Mouse (Mus musculus): ENCODE results near the gene Cep131. TPM values are rescaled to one million over a fixed set of nuclear protein-coding genes. Genes with fewer than 3 reads are reported as not detected.

The Cep131 gene
- 10.5 and 11.4 TPM in 2 replicates for polyA plus RNA-seq (2016; fragmentation: Nextera tagmentation; extraction: Ambion mirVana)

DNA sequence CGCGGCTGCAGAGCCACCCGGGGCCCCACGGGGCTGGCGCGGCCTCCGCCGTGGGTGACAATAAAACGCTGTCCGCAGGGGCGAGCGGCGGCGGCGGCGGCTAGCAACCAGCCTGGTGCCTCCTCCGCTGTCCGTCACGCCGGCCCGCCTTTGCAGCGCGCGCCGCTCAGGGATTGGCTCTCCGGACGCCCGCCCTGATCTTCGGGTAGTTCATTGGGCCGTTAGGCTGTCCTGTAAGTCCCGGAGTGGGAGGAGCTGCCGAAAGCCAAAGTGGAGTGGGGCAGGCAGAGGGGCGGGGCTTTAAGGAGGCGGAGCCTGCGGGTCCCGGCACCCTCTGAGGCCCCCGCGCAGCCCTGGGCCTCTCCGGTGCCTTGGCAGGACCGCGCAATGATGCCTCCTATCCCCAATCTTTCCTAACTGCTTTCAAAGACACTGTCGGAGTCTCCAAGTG, at the start of gene Cep131:
Gene Cep131 (minus strand): TSS at position 126 of the 451 bp plus-strand sequence.
- H3K4me1 ChIP-seq = peaks cover 25% of the 10 kb centered on the region

DNA sequence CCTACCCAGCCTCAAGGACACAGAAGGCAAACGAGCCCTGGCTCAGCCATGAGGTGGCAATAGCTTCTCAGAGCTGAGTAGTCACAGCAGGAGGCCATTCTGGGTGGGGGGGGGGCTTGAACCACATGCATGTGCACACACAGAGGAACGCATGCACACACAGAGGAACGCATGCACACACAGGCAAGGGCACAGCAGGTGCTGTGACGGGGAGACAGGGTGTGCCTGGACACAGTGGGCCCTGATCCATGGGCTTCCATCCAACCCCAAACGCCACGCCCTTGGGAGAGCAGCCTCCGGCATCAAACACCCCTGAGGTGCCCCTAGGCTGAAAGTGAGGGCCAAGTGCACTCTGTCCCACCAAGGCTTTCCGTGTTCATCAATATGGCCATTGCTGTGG, 49.6 kb upstream of the Cep131 start:
- Histone ChIP-seq H3K4me3 (no peak overlapping the region), H3K9me3 (replicated peaks) (no peaks in the 10 kb centered on the region), H3K9ac (no peak overlapping the region), H3K36me3 (peaks cover 85% of the 10 kb centered on the region), H3K27ac (peak overlapping the region; percentile 76), H3K27me3 (replicated peaks) (no peaks in the 10 kb centered on the region), H3K4me1 (peaks cover 66% of the 10 kb centered on the region), H3K4me2 (peak overlapping the region; percentile 55)
- no peak for ATAC-seq
- 84% methylated on average over 8 of the region's 8 CpGs for WGBS (ENCODE audit: insufficient replicate concordance)

More for the DNA sequence above, at the start of gene Cep131:
- Histone ChIP-seq H3K9ac (peak within 1 kb of the TSS; percentile 94), H3K27me3 (replicated peaks) (no peaks in the 10 kb centered on the region), H3K4me3 (peak within 1 kb of the TSS; percentile 95), H3K4me2 (peak within 1 kb of the TSS; percentile 99), H3K36me3 (peaks cover 26% of the 10 kb centered on the region), H3K9me3 (replicated peaks) (no peaks in the 10 kb centered on the region), H3K27ac (peak within 1 kb of the TSS; percentile 77)
- under 1% methylated on average over 42 of the region's 42 CpGs for WGBS (ENCODE audit: insufficient replicate concordance)
- ATAC-seq = peak; percentile 99

- no peak overlapping the region for H3K4me3 ChIP-seq
- 73% methylated on average over 9 of the region's 9 CpGs for WGBS (ENCODE audit: insufficient replicate concordance)
- H3K4me1 ChIP-seq = peaks cover 58% of the 10 kb centered on the region
- no peaks in the 10 kb centered on the region for H3K27me3 ChIP-seq (replicated peaks)
- no peak overlapping the region for H3K4me2 ChIP-seq
- ATAC-seq = no peak
- no peaks in the 10 kb centered on the region for H3K9me3 ChIP-seq (replicated peaks)
- no peak overlapping the region for H3K27ac ChIP-seq
- 0 out of 2 replicates have a peak overlapping the region, but pooled peaks have one; percentile 23 for H3K9ac ChIP-seq
- peaks cover 87% of the 10 kb centered on the region for H3K36me3 ChIP-seq
Measured at GRCm38 (mm10) chr11:120134847-120135530, 48.4 kb upstream of the Cep131 start.

DNA sequence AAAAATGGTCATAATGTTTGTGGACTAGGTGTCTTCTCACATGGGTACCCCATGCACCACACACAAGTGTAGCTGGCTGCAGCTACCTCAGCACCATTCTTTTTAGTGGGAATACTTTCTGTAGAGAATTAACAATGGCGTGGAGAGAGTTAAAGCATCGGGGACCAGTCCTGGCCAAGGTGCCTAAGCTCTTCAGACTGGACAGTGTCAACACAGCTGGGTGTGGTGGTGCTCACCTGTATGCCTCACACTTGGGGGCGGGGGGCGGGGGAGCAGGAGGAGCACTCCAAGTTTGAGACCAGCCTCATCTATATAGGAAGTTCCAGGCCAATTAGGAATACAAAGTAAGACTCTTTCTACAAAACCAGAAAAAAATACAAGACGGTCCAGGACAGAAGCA, 47.5 kb upstream of the Cep131 start:
- Histone ChIP-seq H3K9ac (no peak overlapping the region), H3K27me3 (replicated peaks) (no peaks in the 10 kb centered on the region), H3K4me2 (no peak overlapping the region), H3K27ac (no peak overlapping the region), H3K9me3 (replicated peaks) (no peaks in the 10 kb centered on the region), H3K4me1 (peaks cover 50% of the 10 kb centered on the region), H3K4me3 (no peak overlapping the region), H3K36me3 (peaks cover 89% of the 10 kb centered on the region)
- 82% methylated on average over 5 of the region's 5 CpGs for WGBS (ENCODE audit: insufficient replicate concordance)
- no peak for ATAC-seq

GRCm38 (mm10) chr11:120129281-120129680, 42.7 kb upstream of the Cep131 start:
- H3K9ac ChIP-seq = no peak overlapping the region
- no peak overlapping the region for H3K27ac ChIP-seq
- 0 out of 2 replicates have a peak, but pooled peaks cover 3% of the 10 kb centered on the region for H3K4me1 ChIP-seq
- 82% methylated on average over 7 of the region's 7 CpGs for WGBS (ENCODE audit: insufficient replicate concordance)
- H3K9me3 ChIP-seq (replicated peaks) = no peaks in the 10 kb centered on the region
- no peaks in the 10 kb centered on the region for H3K27me3 ChIP-seq (replicated peaks)
- no peak overlapping the region for H3K4me3 ChIP-seq
- ATAC-seq = no peak
- no peak overlapping the region for H3K4me2 ChIP-seq
- H3K36me3 ChIP-seq = peaks cover 95% of the 10 kb centered on the region

DNA sequence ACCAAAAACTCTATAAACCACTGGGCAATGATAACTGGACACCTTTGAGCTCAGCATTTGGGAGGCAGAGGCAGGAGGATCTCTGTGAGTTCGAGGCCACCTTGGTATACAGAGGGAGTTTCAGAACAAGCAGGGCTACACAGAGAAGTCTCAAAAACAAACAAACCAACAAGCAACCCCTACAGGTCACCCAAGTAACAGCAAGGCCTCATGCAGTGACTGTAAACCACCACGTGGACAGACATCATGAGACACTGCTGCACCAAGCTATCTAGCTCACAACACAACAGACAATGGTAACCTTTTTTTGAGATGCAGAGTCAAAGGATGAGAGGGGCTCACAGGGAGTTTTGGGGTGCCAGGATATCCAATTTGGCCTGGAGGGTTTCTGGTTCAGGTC, 40.2 kb upstream of the Cep131 start:
- no peak overlapping the region for H3K9ac ChIP-seq
- ATAC-seq = no peak
- H3K4me2 ChIP-seq = no peak overlapping the region
- no peaks in the 10 kb centered on the region for H3K4me1 ChIP-seq
- WGBS (ENCODE audit: insufficient replicate concordance) = 65% methylated on average over 2 of the region's 2 CpGs
- no peaks in the 10 kb centered on the region for H3K9me3 ChIP-seq (replicated peaks)
- no peak overlapping the region for H3K4me3 ChIP-seq
- no peak overlapping the region for H3K27ac ChIP-seq
- no peaks in the 10 kb centered on the region for H3K27me3 ChIP-seq (replicated peaks)
- peaks cover 96% of the 10 kb centered on the region for H3K36me3 ChIP-seq

DNA sequence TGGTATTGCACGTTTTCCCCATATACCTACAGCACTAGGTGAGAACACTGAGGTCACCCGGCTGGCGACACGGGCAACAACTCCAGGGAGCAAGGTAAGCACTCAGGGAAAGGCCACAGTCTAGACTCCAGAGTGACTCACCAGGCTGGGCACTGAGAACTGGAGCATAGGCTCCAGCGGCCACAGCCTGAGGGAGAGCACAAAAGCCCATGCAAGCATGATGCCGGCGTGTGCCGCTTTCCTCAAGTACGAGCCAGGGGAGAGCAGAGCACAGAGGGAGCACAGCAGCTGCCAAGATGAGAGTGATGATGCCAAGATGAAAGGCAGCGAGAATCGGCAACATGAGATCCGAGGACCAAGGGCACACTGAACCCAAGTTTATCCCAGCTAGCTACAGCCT, 35.5 kb upstream of the Cep131 start:
- 85% methylated on average over 12 of the region's 12 CpGs for WGBS (ENCODE audit: insufficient replicate concordance)
- H3K27me3 ChIP-seq (replicated peaks) = no peaks in the 10 kb centered on the region
- H3K4me1 ChIP-seq = peaks cover 7% of the 10 kb centered on the region
- no peak overlapping the region for H3K4me3 ChIP-seq
- ATAC-seq = no peak
- no peak overlapping the region for H3K27ac ChIP-seq
- H3K36me3 ChIP-seq = peaks cover 97% of the 10 kb centered on the region
- H3K4me2 ChIP-seq = no peak overlapping the region
- no peaks in the 10 kb centered on the region for H3K9me3 ChIP-seq (replicated peaks)
- no peak overlapping the region for H3K9ac ChIP-seq

GRCm38 (mm10) chr11:120120642-120121420, 34.2 kb upstream of the Cep131 start:
- Histone ChIP-seq H3K9ac (no peak overlapping the region), H3K36me3 (peaks cover 98% of the 10 kb centered on the region), H3K9me3 (replicated peaks) (no peaks in the 10 kb centered on the region), H3K27ac (no peak overlapping the region), H3K4me2 (no peak overlapping the region), H3K27me3 (replicated peaks) (no peaks in the 10 kb centered on the region), H3K4me3 (no peak overlapping the region), H3K4me1 (peaks cover 7% of the 10 kb centered on the region)
- ATAC-seq = no peak
- 79% methylated on average over 17 of the region's 17 CpGs for WGBS (ENCODE audit: insufficient replicate concordance)

GRCm38 (mm10) chr11:120119936-120120541, 33.4 kb upstream of the Cep131 start:
- peaks cover 7% of the 10 kb centered on the region for H3K4me1 ChIP-seq
- no peaks in the 10 kb centered on the region for H3K27me3 ChIP-seq (replicated peaks)
- H3K4me3 ChIP-seq = no peak overlapping the region
- 89% methylated on average over 10 of the region's 10 CpGs for WGBS (ENCODE audit: insufficient replicate concordance)
- no peaks in the 10 kb centered on the region for H3K9me3 ChIP-seq (replicated peaks)
- no peak overlapping the region for H3K9ac ChIP-seq
- peaks cover 99% of the 10 kb centered on the region for H3K36me3 ChIP-seq
- H3K4me2 ChIP-seq = no peak overlapping the region
- no peak overlapping the region for H3K27ac ChIP-seq
- ATAC-seq = no peak

DNA sequence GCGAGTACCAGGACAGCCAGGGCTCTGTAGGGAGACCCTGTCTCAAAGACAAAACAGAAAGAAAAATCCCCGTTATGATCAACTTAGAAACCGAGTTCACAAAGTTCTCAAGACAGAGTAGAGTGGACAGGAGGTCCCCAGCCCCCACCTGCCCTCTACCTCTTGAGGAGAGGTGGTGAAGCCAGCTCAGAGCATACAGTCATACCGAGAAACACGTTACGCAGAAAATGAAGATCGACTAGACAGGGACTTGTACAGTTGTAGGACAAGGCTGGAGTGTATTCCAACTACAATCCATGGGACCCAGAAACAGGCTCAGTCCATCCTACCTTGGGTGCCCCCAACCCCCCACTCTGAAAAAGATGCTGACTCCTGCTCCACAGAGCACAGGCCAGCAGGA, 32.5 kb upstream of the Cep131 start:
- no peak for ATAC-seq
- H3K9me3 ChIP-seq (replicated peaks) = no peaks in the 10 kb centered on the region
- no peak overlapping the region for H3K4me2 ChIP-seq
- peaks cover 7% of the 10 kb centered on the region for H3K4me1 ChIP-seq
- H3K27ac ChIP-seq = no peak overlapping the region
- H3K4me3 ChIP-seq = no peak overlapping the region
- no peak overlapping the region for H3K9ac ChIP-seq
- no peaks in the 10 kb centered on the region for H3K27me3 ChIP-seq (replicated peaks)
- H3K36me3 ChIP-seq = peaks cover 99% of the 10 kb centered on the region
- 83% methylated on average over 7 of the region's 7 CpGs for WGBS (ENCODE audit: insufficient replicate concordance)

DNA sequence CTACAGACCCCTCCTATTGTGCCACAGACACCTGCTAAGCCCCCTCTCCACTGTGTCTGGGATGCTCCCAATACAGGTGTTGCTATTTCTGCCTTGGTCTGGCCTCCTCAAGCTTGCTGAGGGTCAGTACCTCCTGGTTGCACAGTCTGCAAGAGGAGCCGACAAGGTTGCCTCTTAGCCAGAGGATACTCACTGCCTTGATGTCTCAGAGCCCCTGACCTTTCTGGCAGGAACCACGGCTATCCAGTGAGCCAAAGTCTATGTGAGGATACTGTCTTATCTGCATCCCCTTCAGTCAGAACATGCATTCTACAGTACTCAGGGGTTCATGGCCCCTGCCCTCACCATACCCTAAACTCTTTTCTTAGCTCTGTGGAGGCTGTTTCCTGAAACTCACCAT, 31.0 kb upstream of the Cep131 start:
- Histone ChIP-seq H3K27ac (no peak overlapping the region), H3K36me3 (peaks cover 99% of the 10 kb centered on the region), H3K9ac (no peak overlapping the region), H3K4me2 (no peak overlapping the region), H3K4me1 (peaks cover 7% of the 10 kb centered on the region), H3K27me3 (replicated peaks) (no peaks in the 10 kb centered on the region), H3K4me3 (no peak overlapping the region), H3K9me3 (replicated peaks) (no peaks in the 10 kb centered on the region)
- WGBS (ENCODE audit: insufficient replicate concordance) = 83% methylated on average over 2 of the region's 2 CpGs
- no peak for ATAC-seq
